Mouse (Mus musculus): ENCODE measurements around the gene Tenm4.

DNA sequence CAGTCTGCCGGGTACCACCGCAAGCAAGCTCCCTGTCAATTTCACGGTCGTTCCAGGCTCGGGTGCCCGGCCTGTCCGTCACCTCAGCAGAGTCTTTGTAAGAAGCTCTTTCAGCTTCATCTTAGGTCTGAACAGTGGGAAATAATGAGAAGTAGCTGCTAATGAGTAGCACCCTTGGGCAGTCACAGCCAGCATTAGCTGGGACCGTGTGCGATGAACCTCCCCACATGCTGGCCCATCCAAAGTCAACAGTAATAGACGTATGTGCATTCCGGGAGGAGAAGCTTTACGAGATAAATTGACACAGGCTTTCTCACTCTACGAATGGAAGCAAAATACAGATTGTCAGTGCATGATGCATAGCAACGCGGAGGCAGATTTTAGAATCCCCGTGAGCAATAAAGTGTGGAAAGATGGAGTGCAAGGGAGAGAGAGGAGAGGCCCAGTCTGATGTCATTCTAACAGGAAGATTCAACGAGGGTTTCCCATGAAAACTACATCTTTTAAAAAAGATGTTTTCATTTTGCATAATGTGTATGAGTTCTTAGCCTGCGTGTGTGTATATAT is 716.1 kb downstream of the Tenm4 start:
- no peak for TF ChIP-seq POLR2A (IDR thresholded peaks at IDR 0.05; ENCODE audit: extremely low read depth, insufficient read depth, low read length)
- TF ChIP-seq CTCF (IDR thresholded peaks at IDR 0.05; ENCODE audit: low read depth, low read length), result no peak

Measured in liver, adult 2 months (tissue).